Mouse (Mus musculus): ENCODE measurements around the gene Ebp. TPM values are rescaled to one million over a fixed set of nuclear protein-coding genes. Genes with fewer than 3 reads are reported as not detected.
A peak's percentile ranks its signal among the peaks of the same experiment; 100 is the strongest.

Gene Ebp
- polyA plus RNA-seq, 1 experiment = 33.0 TPM

DNA sequence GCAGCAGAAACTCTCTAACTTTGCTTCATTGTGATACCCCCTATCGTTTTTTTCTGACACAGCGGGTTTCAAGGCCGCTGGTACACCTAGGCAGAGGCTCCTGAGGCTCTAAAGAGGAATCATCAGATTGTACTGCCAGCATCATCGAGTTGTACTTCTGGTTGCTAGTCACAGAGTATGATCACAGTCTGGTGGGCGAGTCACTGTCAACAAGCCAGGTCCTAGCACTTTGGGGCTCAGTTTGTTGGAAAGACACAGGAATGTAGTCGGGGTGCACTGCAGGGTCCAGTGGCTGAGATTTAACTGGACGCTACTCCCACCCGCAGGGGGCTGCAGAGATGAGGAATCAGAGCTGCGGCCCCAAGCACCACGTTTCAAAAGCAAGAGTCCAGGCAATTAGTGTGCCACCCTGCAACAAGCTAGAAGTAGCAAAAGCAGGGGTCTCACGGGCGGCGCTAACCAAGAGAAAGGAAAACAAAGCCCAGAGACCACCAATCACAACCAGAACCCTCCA is 1.1 kb downstream of the Ebp start:
- no peak for DNase-seq (ENCODE audit: low spot score)

DNA sequence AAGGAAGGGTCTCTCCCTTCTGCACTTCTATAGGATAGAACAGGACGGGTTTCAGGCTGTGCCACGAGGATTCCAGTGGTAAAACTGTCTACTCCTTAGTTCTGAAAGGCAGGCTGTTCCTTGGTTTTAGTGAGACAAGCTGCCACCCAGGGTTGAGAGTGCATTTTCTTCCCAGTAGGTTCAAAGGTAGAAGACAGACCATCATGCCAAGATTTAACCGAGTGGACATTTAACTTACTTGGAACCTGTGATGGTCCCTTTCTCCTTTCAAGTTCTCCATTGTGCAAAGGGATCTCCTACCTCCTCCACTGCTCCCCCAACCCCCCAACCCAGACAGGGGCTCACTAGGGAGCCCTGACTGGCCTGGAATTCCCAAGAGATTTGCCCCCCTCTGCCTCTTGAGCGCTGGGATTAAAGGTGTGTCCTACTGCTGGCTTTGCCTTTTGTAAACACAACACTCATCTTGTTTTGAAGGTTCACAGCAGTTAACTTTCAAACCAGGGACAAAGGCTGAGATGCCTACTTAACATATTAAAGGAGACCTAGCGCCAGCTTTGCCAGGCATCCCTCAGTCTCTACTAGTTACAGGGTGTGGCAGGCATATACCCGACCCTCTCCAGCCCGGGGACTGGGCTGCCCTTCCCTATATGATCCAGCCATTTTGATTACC is 10.3 kb downstream of the Ebp start:
- DNase-seq (ENCODE audit: low spot score) = no peak

GRCm38 (mm10) chrX:8179646-8180045 is 13.7 kb downstream of the Ebp start:
- DNase-seq (ENCODE audit: low spot score) = no peak

DNA sequence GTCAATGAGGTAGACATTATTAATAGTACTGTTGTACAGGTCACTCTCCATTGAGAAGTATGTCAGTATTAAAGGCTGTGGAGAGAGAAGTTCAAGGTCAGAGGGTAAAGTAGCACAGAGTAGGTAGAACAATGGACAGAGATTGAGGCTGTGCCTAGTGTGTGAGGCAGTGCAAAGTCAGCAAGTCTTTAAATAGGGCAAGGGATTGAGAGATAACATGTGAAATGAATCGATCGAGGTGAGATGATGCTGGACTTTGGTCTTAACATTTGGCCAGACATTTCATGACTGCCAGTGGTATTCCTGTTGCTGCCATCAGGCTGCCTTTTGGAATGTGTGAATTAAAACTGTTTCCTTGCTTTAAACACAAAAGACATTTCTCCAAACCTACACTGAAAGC is 14.4 kb downstream of the Ebp start:
- no peak for DNase-seq (ENCODE audit: low spot score)

DNA sequence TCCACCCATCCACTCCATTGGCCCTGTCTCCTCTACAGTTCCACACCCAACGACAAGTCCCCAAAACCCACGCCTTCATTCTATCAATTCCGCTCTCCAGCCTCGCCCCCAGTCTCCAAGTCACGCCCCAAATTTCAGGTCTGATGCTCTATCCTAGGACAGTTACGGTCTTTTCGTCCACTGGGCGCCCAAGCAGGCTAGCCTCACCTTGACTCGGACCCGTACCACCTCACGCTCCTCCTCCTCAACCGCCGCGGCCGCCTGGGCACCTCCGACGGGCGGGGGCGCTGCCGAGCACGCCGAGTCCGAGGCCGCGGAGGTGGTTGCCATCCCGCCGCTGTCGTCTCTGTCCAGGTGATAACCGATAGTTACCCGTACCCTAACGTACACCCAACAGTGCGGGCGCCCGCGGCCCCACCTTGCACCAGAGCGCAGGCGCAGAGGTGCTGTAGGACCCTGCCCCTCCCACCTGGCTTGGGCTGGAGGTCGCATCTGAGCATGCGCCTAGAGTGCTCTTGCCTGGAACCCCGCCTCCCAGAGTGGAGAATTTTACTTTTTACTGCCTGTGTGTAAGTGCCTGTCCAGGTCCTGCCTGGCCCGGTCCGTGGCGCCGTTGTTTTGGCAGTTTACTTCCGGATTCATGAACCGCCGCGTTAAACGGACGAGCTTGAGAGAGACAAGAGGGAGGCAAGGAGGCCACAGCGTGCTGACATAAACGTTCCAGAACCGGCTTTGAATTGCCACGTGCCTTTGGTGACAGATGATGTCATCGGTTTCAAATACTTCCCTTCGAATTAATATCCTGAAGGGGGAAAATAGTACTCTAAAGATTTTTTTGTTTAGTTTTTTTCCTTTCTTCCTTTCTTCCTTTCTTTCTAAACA is 17.6 kb downstream of the Ebp start, which contains the start of gene Tbc1d25:
Tbc1d25 (minus strand) TSS at position 678 of the 882 bp plus-strand sequence.
- DNase-seq (ENCODE audit: low spot score) = peak; percentile 52

GRCm38 (mm10) chrX:8175169-8175503 is 18.2 kb downstream of the Ebp start:
- DNase-seq (ENCODE audit: low spot score) = no peak

DNA sequence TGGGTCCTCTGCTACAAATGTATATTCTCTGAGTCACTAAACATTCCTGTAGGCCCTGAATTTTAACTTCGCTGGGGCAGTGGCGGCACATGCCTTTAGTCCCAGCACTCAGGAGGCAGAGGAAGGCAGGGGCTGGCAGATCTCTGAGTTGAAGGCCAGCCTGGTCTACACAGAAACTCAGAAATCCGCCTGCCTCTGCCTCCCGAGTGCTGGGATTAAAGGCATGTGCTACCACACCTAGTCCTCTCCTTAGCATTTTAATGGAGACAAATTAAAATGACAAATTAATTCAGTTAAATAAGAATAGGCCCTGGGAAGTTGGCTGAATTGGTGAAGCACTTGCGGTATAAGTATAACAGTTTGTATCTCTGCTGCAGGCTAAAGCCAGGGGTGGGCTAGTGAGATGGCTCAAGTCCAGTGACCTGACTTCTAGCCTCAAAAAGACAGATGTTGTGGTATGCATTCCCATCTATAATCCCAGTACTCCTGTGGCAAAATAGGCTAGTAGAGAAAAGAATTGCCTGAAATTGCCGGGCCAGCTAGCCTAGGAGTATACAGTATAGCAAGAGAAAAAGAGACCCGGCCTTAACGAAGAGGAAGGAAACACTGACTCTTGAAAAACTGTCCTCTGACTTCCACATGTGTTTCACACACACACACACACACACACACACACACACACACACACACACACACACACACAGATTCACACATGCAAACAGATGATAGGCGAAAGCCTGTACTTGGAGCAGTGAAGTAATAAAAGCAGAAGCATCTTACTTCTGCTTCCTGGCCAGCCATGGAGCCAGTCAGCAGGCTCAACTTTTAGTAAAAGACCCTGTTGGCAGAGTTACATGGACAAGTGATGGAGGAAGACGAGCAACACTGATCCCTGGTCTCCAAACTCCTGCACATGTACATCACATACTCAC is 25.3 kb downstream of the Ebp start:
- DNase-seq (ENCODE audit: low spot score) = no peak

DNA sequence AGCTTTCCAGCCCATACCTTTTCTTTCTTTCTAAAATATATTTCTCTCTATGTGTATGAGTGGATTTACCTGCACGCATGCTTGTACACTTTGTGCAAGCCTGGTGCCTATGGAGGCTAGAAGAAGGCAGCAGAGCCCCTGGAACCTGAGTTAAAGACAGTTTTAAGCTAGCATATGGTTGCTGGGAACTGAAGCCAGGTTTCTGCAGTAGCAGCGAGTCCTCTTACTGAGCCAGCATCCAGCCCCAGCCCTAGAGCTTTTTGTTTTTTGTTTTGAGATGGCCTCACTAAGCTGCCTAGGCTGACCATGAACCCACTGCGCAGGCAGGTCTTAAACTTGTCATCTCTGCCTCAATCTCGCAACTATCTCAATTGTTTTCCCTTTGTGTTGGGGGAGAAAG is 28.8 kb downstream of the Ebp start:
- no peak for DNase-seq (ENCODE audit: low spot score)

GRCm38 (mm10) chrX:8163076-8163475 is 30.2 kb downstream of the Ebp start:
- DNase-seq (ENCODE audit: low spot score) = no peak

- DNase-seq (ENCODE audit: low spot score) = peak; percentile 54
Measured at GRCm38 (mm10) chrX:8145153-8145991, 47.9 kb downstream of the Ebp start, which contains the start of gene Rbm3. Gene Rbm3 (minus strand): TSS chrX:8145880.

- DNase-seq (ENCODE audit: low spot score) = no peak
Measured at GRCm38 (mm10) chrX:8143750-8144149, 49.6 kb downstream of the Ebp start.

DNA sequence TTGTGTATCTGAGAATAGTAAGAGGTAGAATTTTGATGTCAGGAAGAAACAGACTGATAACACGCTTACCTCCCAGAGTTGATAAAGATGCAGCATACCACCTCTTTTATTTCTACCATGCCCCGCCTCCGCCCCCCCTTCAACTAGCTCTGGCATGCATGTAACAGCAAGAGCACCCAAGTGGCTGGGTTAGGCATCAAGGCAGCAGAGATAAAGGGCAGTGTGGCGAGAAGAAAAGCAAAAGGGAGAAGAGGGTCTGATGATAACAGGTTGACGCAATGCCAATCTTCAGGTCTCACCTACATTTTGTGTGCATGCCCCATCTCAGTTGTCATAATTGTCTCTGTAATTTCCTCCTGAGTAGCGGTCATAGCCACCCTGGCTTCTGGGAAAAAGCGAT is 50.4 kb downstream of the Ebp start:
- no peak for DNase-seq (ENCODE audit: low spot score)

DNA sequence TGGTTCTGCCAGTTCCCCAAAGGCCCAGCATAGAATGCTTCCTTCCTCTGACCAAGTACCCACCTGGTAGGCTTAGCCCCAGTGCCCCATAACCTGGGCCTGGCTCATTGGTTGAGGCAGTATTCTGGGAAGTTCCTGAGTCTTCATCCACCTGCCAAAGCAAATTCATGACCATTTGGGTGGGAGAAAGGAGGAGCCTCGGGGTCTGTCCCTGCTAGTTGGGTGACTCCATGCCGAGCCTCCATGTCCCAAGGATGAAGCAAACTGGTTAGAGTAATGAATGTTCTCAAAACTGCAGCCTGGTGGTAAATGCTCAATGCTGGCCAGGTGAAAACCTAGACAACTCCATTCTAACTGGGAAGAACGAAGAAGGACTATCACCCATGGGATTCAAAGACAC is 52.3 kb downstream of the Ebp start:
- no peak for DNase-seq (ENCODE audit: low spot score)

DNA sequence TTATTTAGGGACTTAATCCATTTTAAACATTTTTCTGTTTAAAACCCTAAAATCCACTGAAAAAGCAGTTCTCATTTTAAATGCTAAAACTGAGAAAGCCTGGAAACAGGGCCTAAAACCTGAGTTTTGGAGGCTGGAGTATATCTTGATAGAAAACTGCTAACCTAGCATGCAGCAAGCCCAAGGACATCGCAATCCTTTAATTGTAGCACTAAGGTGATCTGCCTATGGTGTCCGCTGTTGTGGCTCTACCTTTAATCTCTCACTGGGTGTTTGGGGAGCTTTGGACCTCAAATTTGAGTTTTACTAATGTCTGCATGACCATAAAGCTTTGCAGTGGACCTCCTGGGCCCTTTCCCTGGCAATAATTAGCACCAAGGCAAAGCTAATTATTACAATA is 52.9 kb downstream of the Ebp start:
- no peak for DNase-seq (ENCODE audit: low spot score)

DNA sequence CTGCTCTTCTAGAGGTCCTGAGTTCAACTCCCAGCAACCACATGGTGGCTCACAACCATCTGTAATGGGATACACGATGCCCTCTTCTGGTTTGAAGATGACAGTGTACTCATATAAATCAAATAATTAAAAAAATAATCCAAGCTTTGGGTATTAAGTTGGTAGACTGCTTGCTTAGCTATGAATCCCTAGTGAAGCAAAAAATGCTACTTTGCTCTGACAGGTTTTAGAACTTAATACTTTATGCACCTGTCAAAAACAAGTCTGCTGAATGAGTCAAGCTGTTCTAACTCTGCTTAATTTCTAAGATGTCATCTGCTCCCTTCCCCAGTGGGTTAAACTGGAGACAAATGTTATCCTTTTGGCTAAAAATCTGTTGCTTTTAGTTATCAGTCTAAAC is 53.8 kb downstream of the Ebp start:
- no peak for DNase-seq (ENCODE audit: low spot score)

- no peak for DNase-seq (ENCODE audit: low spot score)
Measured at GRCm38 (mm10) chrX:8135886-8136285, 57.4 kb downstream of the Ebp start.

Other genes with a start within 250 kb of the Ebp start
- 20.9 and 22.0 TPM in 2 replicates for gene Hdac6, start 245.6 kb downstream of the Ebp start, polyA plus RNA-seq (2012; rRNA removed)
- 0.18 and 0.26 TPM in 2 replicates for gene Gata1, start 215.4 kb downstream of the Ebp start, polyA plus RNA-seq (2012; rRNA removed)
- not detected in 2 replicates for gene Glod5, start 175.0 kb downstream of the Ebp start, polyA plus RNA-seq (2012; rRNA removed)
- gene Suv39h1, start 118.8 kb downstream of the Ebp start, polyA plus RNA-seq (2012; rRNA removed) = 11.8 and 13.0 TPM in 2 replicates
- 3.8 and 3.9 TPM in 2 replicates for gene Was, start 103.0 kb downstream of the Ebp start, polyA plus RNA-seq (2012; rRNA removed)
- gene Wdr13, start 60.6 kb downstream of the Ebp start, polyA plus RNA-seq (2012; rRNA removed) = 73.3 and 77.8 TPM in 2 replicates
- gene Rbm3, start 47.6 kb downstream of the Ebp start, polyA plus RNA-seq (2012; rRNA removed) = 281 and 318 TPM in 2 replicates
- 11.2 and 11.7 TPM in 2 replicates for gene Tbc1d25, start 17.3 kb downstream of the Ebp start, polyA plus RNA-seq (2012; rRNA removed)
- gene Porcn, start 13.0 kb upstream of the Ebp start, polyA plus RNA-seq (2012; rRNA removed) = 40.1 and 41.2 TPM in 2 replicates
- gene Ftsj1, start 58.9 kb upstream of the Ebp start, polyA plus RNA-seq (2012; rRNA removed) = 23.1 and 24.2 TPM in 2 replicates
- gene Slc38a5, start 77.6 kb upstream of the Ebp start, polyA plus RNA-seq (2012; rRNA removed) = 2.1 and 2.9 TPM in 2 replicates
- gene Ssxb10, start 133.9 kb upstream of the Ebp start, polyA plus RNA-seq (2012; rRNA removed) = not detected in 2 replicates
- gene Ssxb9, start 173.5 kb upstream of the Ebp start, polyA plus RNA-seq (2012; rRNA removed) = not detected in 2 replicates
- gene Ssxb1, start 219.8 kb upstream of the Ebp start, polyA plus RNA-seq (2012; rRNA removed) = not detected in 2 replicates

Measured in urinary bladder, adult 2 months (tissue).